Mouse (Mus musculus): Measurements from ENCODE around the gene Nat8f5.
"Not testable (repeated sequence)": the region's sequence is repeated elsewhere in the genome, so short reads cannot be mapped to it uniquely, and the experiment has no call there.

The Nat8f5 gene

GRCm38 (mm10) chr6:85836098-85836497 lies 15.3 kb upstream of the Nat8f5 start:
- DNase-seq (ENCODE audit: low read depth, low spot score): not testable (repeated sequence)

- not testable (repeated sequence) for DNase-seq (ENCODE audit: low read depth, low spot score)
These were observed 14.3 kb upstream of the Nat8f5 start for GRCm38 (mm10) chr6:85835104-85835503.

GRCm38 (mm10) chr6:85834504-85835100 lies 13.8 kb upstream of the Nat8f5 start:
- DNase-seq (ENCODE audit: low read depth, low spot score): not testable (repeated sequence)

GRCm38 (mm10) chr6:85831796-85832321 lies 11.1 kb upstream of the Nat8f5 start, which contains the start of gene Nat8:
TSS of gene Nat8 (minus strand) at chr6:85832082.
- DNase-seq (ENCODE audit: low read depth, low spot score): no peak

- DNase-seq (ENCODE audit: low read depth, low spot score): no peak
These were observed 8.7 kb upstream of the Nat8f5 start for GRCm38 (mm10) chr6:85829462-85829861.

- DNase-seq (ENCODE audit: low read depth, low spot score): no peak
These were observed 5.1 kb upstream of the Nat8f5 start for GRCm38 (mm10) chr6:85825886-85826285.

GRCm38 (mm10) chr6:85823382-85824090 lies 2.8 kb upstream of the Nat8f5 start:
- no peak for DNase-seq (ENCODE audit: low read depth, low spot score)

- no peak for DNase-seq (ENCODE audit: low read depth, low spot score)
These were observed 1.5 kb upstream of the Nat8f5 start for GRCm38 (mm10) chr6:85822286-85822685.

GRCm38 (mm10) chr6:85818338-85818737 lies 2.4 kb downstream of the Nat8f5 start:
- no peak for DNase-seq (ENCODE audit: low read depth, low spot score)

GRCm38 (mm10) chr6:85813339-85813738 lies 7.4 kb downstream of the Nat8f5 start:
- DNase-seq (ENCODE audit: low read depth, low spot score): no peak

- DNase-seq (ENCODE audit: low read depth, low spot score): not testable (repeated sequence)
These were observed 9.7 kb downstream of the Nat8f5 start for GRCm38 (mm10) chr6:85810942-85811537.

- not testable (repeated sequence) for DNase-seq (ENCODE audit: low read depth, low spot score)
These were observed 10.3 kb downstream of the Nat8f5 start for GRCm38 (mm10) chr6:85810514-85810913.

GRCm38 (mm10) chr6:85809784-85810183 lies 11.0 kb downstream of the Nat8f5 start:
- DNase-seq (ENCODE audit: low read depth, low spot score): not testable (repeated sequence)

GRCm38 (mm10) chr6:85803180-85803579 lies 17.6 kb downstream of the Nat8f5 start:
- DNase-seq (ENCODE audit: low read depth, low spot score): not testable (repeated sequence)
